Mouse (Mus musculus) layer of hippocampus, adult 9-10 months (tissue): ENCODE data around the gene Primpol.

ENCODE experiments used
- DNase-seq: peaks from one replicate; pipeline ENCODE4 v3.0.0; 2022; ENCODE audit warnings: low spot score

Gene Primpol

DNA sequence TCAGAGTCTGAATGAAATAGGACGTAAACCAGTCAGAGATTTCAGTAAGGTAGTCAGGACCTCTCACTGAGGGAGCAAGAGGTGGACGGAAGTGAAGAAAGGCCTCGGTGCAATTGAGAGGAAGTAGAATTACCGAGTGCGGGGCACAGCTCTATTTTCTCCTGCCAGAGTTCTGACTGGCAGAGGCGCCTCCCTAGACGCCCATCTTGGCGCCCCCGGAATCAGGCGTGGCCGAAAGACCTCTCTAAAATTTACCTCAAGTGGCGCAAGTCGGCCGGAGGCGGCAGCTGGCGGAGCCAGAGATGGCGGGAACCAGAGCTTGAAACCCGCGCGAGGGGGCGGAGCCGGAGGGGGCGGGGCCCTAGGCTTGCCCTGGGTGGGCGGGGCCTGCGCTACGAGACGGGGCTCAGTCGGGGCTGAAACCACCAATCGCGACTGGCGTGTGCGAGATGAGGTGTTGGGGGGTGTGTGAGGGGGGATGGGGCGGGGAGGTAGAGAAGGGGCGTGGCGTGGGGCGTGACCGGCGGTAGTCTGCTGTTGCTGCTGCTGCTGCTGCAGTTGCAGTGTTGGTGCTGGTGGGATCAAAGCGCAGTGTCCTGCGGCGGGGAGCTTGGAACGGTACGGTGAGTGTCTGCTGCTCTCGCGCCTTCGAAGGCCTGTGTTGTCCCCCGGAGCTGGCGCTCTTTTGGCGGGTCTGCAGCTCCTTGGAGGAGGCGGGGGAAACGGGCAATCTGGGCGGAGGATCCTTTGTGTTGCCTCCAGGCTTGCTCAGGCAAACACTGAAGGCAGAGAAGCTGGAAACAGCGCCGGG, at the start of gene Primpol, which contains the start of gene Casp3:
Gene Primpol (minus strand): TSS at position 334 of the 811 bp plus-strand sequence.
Gene Casp3 (plus strand): TSS at position 413 of the 811 bp plus-strand sequence.
- peak; percentile 80 for DNase-seq

GRCm38 (mm10) chr8:46655919-46656318, 38.9 kb upstream of the Primpol start:
- DNase-seq: no peak

DNA sequence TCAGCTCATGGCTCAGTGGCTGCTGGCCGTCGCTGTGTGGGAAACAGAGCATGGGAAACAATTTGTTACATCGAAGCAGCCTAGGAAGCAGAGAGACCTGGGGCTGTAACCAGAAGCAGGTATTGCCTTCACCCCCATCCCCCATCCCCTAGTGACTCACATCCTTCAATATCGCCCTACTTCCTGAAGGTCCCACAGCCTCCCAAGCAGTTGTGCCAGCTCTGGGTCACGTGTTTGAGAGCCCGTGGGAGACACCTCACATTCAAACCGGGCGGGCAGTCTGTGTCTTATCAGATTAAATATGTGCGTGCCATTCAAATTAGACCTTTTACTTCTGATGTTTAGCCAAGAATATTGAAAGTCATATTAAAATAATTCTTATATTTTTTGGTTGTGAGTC, 34.9 kb upstream of the Primpol start:
- no peak for DNase-seq

DNA sequence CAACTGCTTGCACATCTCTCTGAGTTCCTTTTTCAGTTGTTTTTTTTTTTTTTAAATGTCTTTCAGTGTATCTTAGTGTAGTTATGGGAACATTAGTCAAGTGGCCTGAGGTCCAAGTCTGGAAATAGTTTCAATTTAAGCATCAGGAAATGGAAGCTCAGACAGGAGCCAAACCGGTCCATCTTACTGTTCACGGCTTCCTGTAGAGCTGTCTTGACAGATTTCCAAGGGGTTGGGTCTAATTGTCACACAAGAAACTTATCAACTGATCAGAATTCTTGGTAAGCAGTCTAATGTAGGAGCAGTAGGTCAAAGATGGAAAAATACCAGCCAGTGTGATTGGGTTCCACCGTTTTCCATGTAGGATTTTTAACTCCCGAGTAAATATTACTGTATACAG, 31.4 kb upstream of the Primpol start:
- no peak for DNase-seq

GRCm38 (mm10) chr8:46641272-46641671, 24.3 kb upstream of the Primpol start:
- no peak for DNase-seq

GRCm38 (mm10) chr8:46639852-46640251, 22.8 kb upstream of the Primpol start:
- no peak for DNase-seq

GRCm38 (mm10) chr8:46639010-46639571, 22.1 kb upstream of the Primpol start:
- DNase-seq: no peak

- DNase-seq: no peak
These were observed 13.9 kb upstream of the Primpol start for GRCm38 (mm10) chr8:46630932-46631331.

GRCm38 (mm10) chr8:46630422-46630821, 13.4 kb upstream of the Primpol start:
- DNase-seq: no peak

DNA sequence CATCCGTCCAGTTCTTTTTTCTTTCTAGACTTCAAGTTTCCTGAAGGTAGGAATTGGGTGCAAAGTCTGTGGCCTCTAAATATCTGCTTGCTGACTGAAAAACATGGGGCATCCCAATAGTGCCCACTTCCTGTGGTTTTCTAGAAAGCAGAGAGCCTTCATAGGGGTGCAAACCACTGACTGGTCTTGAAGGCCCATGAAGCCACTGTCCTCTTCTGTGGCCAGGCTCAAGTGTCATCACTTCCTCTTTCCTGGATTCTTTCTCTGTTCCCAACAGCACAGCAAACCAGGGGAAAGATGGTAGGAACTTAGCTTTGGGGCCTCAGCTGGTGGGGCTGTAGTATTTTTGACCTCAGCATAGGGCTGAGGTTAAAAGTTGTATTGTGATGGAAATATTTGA, 11.6 kb upstream of the Primpol start:
- no peak for DNase-seq

- no peak for DNase-seq
These were observed 10.9 kb upstream of the Primpol start for GRCm38 (mm10) chr8:46627881-46628280.

DNA sequence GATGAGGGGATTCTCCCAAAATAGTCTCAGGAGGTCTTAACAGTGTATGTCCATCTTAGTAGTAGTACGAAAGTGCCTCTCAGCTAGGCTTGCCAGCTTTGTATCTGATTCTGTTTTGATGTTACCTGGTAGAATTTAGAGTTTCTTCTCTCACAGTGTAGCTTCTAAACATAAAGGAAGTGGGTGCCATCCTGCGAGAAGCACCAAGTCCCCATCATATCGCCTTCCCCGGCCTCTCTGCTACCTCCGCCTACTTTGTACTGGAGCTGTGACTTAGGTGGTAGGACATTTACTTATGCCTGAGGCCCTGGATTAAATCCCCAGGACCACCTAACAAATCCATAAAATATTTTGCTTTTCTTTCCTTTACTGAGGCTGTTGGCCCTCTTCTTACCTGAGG, 9.6 kb upstream of the Primpol start:
- no peak for DNase-seq

- DNase-seq: no peak
These were observed 8.2 kb upstream of the Primpol start for GRCm38 (mm10) chr8:46625166-46625565.

- DNase-seq: no peak
These were observed 5.6 kb upstream of the Primpol start for GRCm38 (mm10) chr8:46622446-46623270.

- DNase-seq: no peak
These were observed 1.8 kb upstream of the Primpol start for GRCm38 (mm10) chr8:46618639-46619320.

- DNase-seq: no peak
These were observed 943 bp upstream of the Primpol start for GRCm38 (mm10) chr8:46617690-46618620.

DNA sequence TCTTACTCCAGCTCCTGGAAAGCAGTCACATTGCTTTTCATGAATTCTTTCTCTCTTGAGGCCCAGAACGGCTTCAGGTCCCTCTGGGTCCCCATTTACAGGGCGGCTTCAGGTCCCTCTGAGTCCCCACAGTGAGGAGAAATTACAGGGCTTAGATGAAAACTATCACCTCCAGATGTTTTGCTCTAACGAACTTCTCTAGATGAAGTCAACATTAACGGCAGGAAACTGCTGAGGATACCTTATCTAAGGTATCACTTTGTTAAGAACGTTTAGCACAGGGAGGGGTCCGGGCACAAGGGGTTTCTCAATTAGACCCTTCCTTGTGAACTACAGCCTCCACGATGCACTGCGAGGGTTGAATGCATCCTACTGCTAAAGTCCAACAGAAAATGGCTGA, 1.1 kb downstream of the Primpol start:
- DNase-seq: no peak

GRCm38 (mm10) chr8:46613377-46613776, 3.6 kb downstream of the Primpol start:
- DNase-seq: no peak

- DNase-seq: no peak
These were observed 4.1 kb downstream of the Primpol start for GRCm38 (mm10) chr8:46612913-46613312.

GRCm38 (mm10) chr8:46611557-46611956, 5.5 kb downstream of the Primpol start:
- DNase-seq: no peak

DNA sequence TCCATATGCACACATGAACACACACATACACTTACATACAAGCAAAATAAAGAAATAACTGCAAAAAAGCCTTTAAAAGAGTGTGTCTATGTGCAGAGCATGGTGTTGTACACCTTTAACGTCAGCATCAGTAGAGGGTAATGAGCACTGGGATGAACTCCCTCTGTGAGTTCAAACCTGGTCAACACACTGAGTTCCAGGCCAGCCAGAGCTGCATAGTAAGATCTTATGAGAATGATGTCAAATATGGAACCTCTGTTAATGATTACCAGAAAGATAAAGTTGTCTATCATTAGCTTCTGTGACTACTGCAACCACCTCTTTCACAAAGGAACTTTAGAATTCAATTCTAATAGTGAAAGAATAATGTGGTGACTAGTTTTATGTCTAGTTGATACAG, 10.1 kb downstream of the Primpol start:
- no peak for DNase-seq
